Mouse (Mus musculus) hindbrain, embryonic 15.5 days (tissue): ENCODE data around the gene Akap6. TPM values are rescaled to one million over a fixed set of nuclear protein-coding genes. Genes with fewer than 3 reads are reported as not detected.

Experiments
- ATAC-seq: fragments of 200-750 bp; cut with Nextera tagmentation; 2 replicates; pipeline ENCODE4 v1.8.0; 2017; ENCODE audit warnings: low read depth, moderate number of reproducible peaks, moderate TSS enrichment; ENCODE audit not compliant: low FRiP score
- H3K27ac ChIP-seq: fragments of 300-500 bp; sonication (generic); replicated peaks from 2 replicates; pipeline ENCODE4 v1.5.1; 2015; ENCODE audit warnings: mild to moderate bottlenecking, inconsistent platforms
- H3K27me3 ChIP-seq: fragments of 300-500 bp; sonication (generic); 2 replicates; pipeline ENCODE4 v1.6.1; 2015; ENCODE audit warnings: control low read depth, inconsistent platforms
- H3K36me3 ChIP-seq: fragments of 300-500 bp; sonication (generic); 2 replicates; pipeline ENCODE4 v1.6.1; 2015; ENCODE audit warnings: control low read depth, inconsistent platforms
- H3K4me1 ChIP-seq: fragments of 300-500 bp; sonication (generic); replicated peaks from 2 replicates; pipeline ENCODE4 v1.6.1; 2015; ENCODE audit warnings: control low read depth, inconsistent platforms
- H3K4me2 ChIP-seq: fragments of 300-500 bp; sonication (generic); 2 replicates; pipeline ENCODE4 v1.6.1; 2015; ENCODE audit warnings: moderate library complexity, mild to moderate bottlenecking, inconsistent platforms
- H3K4me3 ChIP-seq: fragments of 300-500 bp; sonication (generic); 2 replicates; pipeline ENCODE4 v1.5.1; 2015; ENCODE audit warnings: mild to moderate bottlenecking, inconsistent platforms
- H3K9ac ChIP-seq: fragments of 300-500 bp; sonication (generic); 2 replicates; pipeline ENCODE4 v1.6.1; 2015; ENCODE audit warnings: inconsistent platforms
- H3K9me3 ChIP-seq: fragments of 300-500 bp; sonication (generic); 2 replicates; pipeline ENCODE4 v1.6.1; 2016; ENCODE audit warnings: control low read depth, inconsistent platforms
- WGBS: fragments of 180-500 bp; shearing (Covaris S2); methylation state at CpG from one replicate; pipeline ENCODE4 v1.1.7; 2015; 5-methylcytosine and 5-hydroxymethylcytosine counted together
- polyA plus RNA-seq: library from polyadenylated mRNA; unstranded; fragments of >200 nt; fragmentation: Nextera tagmentation; extraction: Ambion mirVana; gene quantifications from 2 replicates; pipeline ENCODE4 v1.2.1, GENCODE M21; 2015

Gene Akap6
- polyA plus RNA-seq, 1 experiment from 2014 or later = 24.3 TPM

GRCm38 (mm10) chr12:53144760-53145159, 445.6 kb downstream of the Akap6 start:
- H3K27ac ChIP-seq = no peak overlapping the region
- peaks cover 13% of the 10 kb centered on the region for H3K4me1 ChIP-seq
- no peak overlapping the region for H3K4me3 ChIP-seq
- no peak for ATAC-seq
- no peaks in the 10 kb centered on the region for H3K9me3 ChIP-seq
- WGBS = 97% methylated on average over 10 of the region's 10 CpGs
- no peaks in the 10 kb centered on the region for H3K27me3 ChIP-seq
- H3K9ac ChIP-seq = no peak overlapping the region
- H3K36me3 ChIP-seq = peaks cover 15% of the 10 kb centered on the region
- no peak overlapping the region for H3K4me2 ChIP-seq

- WGBS = 66% methylated on average over 4 of the region's 4 CpGs
- Histone ChIP-seq H3K4me2 (no peak overlapping the region), H3K27me3 (no peaks in the 10 kb centered on the region)
Observed at GRCm38 (mm10) chr12:53145516-53145915, 446.3 kb downstream of the Akap6 start.

GRCm38 (mm10) chr12:53146460-53147050, 447.4 kb downstream of the Akap6 start:
- peak; percentile 74; the same call in 1 of the 2 replicates for ATAC-seq
- Histone ChIP-seq H3K27me3 (no peaks in the 10 kb centered on the region), H3K4me3 (no peak overlapping the region), H3K36me3 (peaks cover 4% of the 10 kb centered on the region), H3K9me3 (no peaks in the 10 kb centered on the region), H3K27ac (no peak overlapping the region), H3K4me1 (peaks cover 13% of the 10 kb centered on the region), H3K9ac (no peak overlapping the region), H3K4me2 (no peak overlapping the region)
- 52% methylated on average over 11 of the region's 11 CpGs for WGBS

More at GRCm38 (mm10) chr12:53145516-53145915, 446.3 kb downstream of the Akap6 start:
- H3K27ac ChIP-seq = no peak overlapping the region
- peaks cover 13% of the 10 kb centered on the region for H3K4me1 ChIP-seq
- H3K4me3 ChIP-seq = no peak overlapping the region
- ATAC-seq = no peak
- no peak overlapping the region for H3K9ac ChIP-seq
- peaks cover 14% of the 10 kb centered on the region for H3K36me3 ChIP-seq
- no peaks in the 10 kb centered on the region for H3K9me3 ChIP-seq

- Histone ChIP-seq H3K4me3 (no peak overlapping the region), H3K27ac (no peak overlapping the region), H3K4me1 (peaks cover 13% of the 10 kb centered on the region), H3K27me3 (no peaks in the 10 kb centered on the region), H3K9ac (no peak overlapping the region), H3K4me2 (no peak overlapping the region), H3K9me3 (no peaks in the 10 kb centered on the region), H3K36me3 (no peaks in the 10 kb centered on the region)
- no peak for ATAC-seq
- WGBS = 88% methylated on average over 11 of the region's 11 CpGs
Observed at GRCm38 (mm10) chr12:53147696-53148095, 448.5 kb downstream of the Akap6 start.

- 88% methylated on average over 8 of the region's 8 CpGs for WGBS
- Histone ChIP-seq H3K4me2 (no peak overlapping the region), H3K36me3 (no peaks in the 10 kb centered on the region), H3K27ac (no peak overlapping the region), H3K9ac (no peak overlapping the region), H3K27me3 (no peaks in the 10 kb centered on the region), H3K4me1 (no peaks in the 10 kb centered on the region), H3K9me3 (no peaks in the 10 kb centered on the region), H3K4me3 (no peak overlapping the region)
- no peak for ATAC-seq
Observed at GRCm38 (mm10) chr12:53168189-53169003, 469.2 kb downstream of the Akap6 start.

GRCm38 (mm10) chr12:53191435-53191834, 492.3 kb downstream of the Akap6 start:
- no peak overlapping the region for H3K27ac ChIP-seq
- no peaks in the 10 kb centered on the region for H3K9me3 ChIP-seq
- no peaks in the 10 kb centered on the region for H3K36me3 ChIP-seq
- H3K4me3 ChIP-seq = no peak overlapping the region
- WGBS = 87% methylated on average over 7 of the region's 7 CpGs
- no peaks in the 10 kb centered on the region for H3K27me3 ChIP-seq
- H3K4me2 ChIP-seq = no peak overlapping the region
- no peak for ATAC-seq
- H3K9ac ChIP-seq = no peak overlapping the region
- H3K4me1 ChIP-seq = no peaks in the 10 kb centered on the region

- Histone ChIP-seq H3K36me3 (no peaks in the 10 kb centered on the region), H3K9me3 (no peaks in the 10 kb centered on the region), H3K27me3 (no peaks in the 10 kb centered on the region), H3K4me1 (no peaks in the 10 kb centered on the region), H3K9ac (no peak overlapping the region), H3K4me2 (no peak overlapping the region), H3K27ac (no peak overlapping the region), H3K4me3 (no peak overlapping the region)
- WGBS = 74% methylated on average over 5 of the region's 5 CpGs
- no peak for ATAC-seq
Observed at GRCm38 (mm10) chr12:53193664-53194063, 494.5 kb downstream of the Akap6 start.

Other genes starting within 250 kb of the Akap6 start
- gene Arhgap5, start 195.4 kb upstream of the Akap6 start, polyA plus RNA-seq = 30.9 and 31.1 TPM in 2 replicates